Mouse (Mus musculus) ES-E14 (cell line): Measurements from ENCODE around the gene Gm28051.

Source experiments
- CHD2 ChIP-seq: IDR thresholded peaks from 2 replicates; pipeline ENCODE4 v1.6.1; 2014; ENCODE audit warnings: mild to moderate bottlenecking, low read depth, low read length, inconsistent platforms
- HCFC1 ChIP-seq: IDR thresholded peaks from 2 replicates; pipeline ENCODE4 v1.6.1; 2012; ENCODE audit warnings: low read length, inconsistent platforms, borderline replicate concordance; ENCODE audit not compliant: insufficient read depth
- ZC3H11A ChIP-seq: IDR thresholded peaks from 2 replicates; pipeline ENCODE4 v1.6.1; 2012; ENCODE audit warnings: low read depth, mild to moderate bottlenecking, inconsistent platforms, low read length, borderline replicate concordance
- ZNF384 ChIP-seq: IDR thresholded peaks from 2 replicates; pipeline ENCODE4 v1.6.1; 2012; ENCODE audit warnings: low read depth, low read length, inconsistent platforms

GRCm38 (mm10) chr12:102758403-102758756, 815 bp upstream of the Gm28051 start, which contains the start of gene Gm20604:
- TF ChIP-seq ZC3H11A (no peak), CHD2 (no peak), HCFC1 (no peak), ZNF384 (no peak)
